Mouse (Mus musculus): ENCODE data around the gene Cdkn2c. TPM values are rescaled to one million over a fixed set of nuclear protein-coding genes. Genes with fewer than 3 reads are reported as not detected.

Gene Cdkn2c
- total and polyA plus RNA-seq, 3 experiments, result 18.6 to 26.8 TPM; not detected in 1

DNA sequence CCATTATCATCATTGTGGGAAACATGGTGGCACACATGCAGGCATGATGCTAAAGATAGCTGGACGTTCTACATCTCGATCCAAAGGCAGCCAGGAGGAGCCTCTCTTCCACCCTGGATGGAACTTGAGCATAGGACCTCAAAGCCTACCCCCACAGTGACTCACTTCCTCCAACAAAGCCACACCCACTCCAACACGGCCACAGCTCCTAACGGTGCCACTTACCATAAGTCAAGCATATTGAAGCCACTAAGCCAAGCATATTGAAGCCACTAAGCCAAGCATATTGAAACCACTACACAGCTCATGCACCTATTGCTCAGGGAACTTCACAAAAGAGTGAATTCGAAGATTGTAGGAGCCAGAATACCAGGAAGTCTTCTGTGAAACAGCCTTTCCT is 17.7 kb downstream of the Cdkn2c start:
- Histone ChIP-seq H3K4me1 (ENCODE audit: control insufficient read depth in 1 of 2, insufficient read depth in 2 of 2, low read length in 2 of 2) (no peaks in the 10 kb centered on the region), H3K27me3 (ENCODE audit: control insufficient read depth in 1 of 2, insufficient read depth in 2 of 2, low read length in 2 of 2) (no peaks in the 10 kb centered on the region), H3K36me3 (ENCODE audit: control insufficient read depth in 1 of 2, insufficient read depth in 2 of 2, low read length in 2 of 2) (no peaks in the 10 kb centered on the region), H3K9me3 (replicated peaks; ENCODE audit: insufficient read depth, low read length) (no peaks in the 10 kb centered on the region), H3K4me3 (ENCODE audit: control insufficient read depth in 1 of 2, insufficient read depth in 1 of 2, low read depth in 2 of 2, low read length in 2 of 2) (no peak overlapping the region), H3K27ac (ENCODE audit: control insufficient read depth, low read depth, low read length) (no peak overlapping the region), H3K79me2 (ENCODE audit: control insufficient read depth, insufficient read depth, low read length, poor library complexity) (no peaks in the 10 kb centered on the region), H3K9ac (ENCODE audit: control insufficient read depth, low read depth, low read length, poor library complexity, severe bottlenecking) (no peak overlapping the region)
- DNase-seq (ENCODE audit: low read depth, low spot score), result peak; percentile 36
- TF ChIP-seq CHD1 (IDR thresholded peaks at IDR 0.05; ENCODE audit: low read depth, low read length) (no peak), TCF12 (IDR thresholded peaks at IDR 0.05; ENCODE audit: low read depth, low read length) (no peak), RCOR1 (IDR thresholded peaks at IDR 0.05; ENCODE audit: low read depth, low read length) (no peak), E2F4 (IDR thresholded peaks at IDR 0.05; ENCODE audit: borderline replicate concordance, low read depth, low read length) (no peak)

DNA sequence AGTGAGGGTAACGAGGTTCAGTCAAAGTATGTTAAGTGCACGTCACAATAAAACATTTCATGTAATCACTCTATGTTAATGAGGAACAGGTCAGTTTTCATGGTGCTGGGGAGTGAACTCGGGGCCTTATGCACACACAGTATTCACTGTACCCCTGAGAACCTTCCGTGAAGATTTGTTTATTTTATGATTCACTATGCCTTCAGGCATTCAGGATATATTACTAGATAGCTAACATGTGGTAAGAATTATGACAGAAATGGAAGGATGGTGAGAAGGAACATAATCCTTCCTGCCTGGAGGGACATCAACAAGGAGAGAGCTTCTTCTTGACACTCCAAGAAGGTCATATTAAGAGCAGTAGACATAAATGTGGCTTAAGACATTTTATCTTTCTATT is 19.7 kb downstream of the Cdkn2c start:
- Histone ChIP-seq H3K79me2 (ENCODE audit: control insufficient read depth, insufficient read depth, low read length, poor library complexity) (no peaks in the 10 kb centered on the region), H3K9ac (ENCODE audit: control insufficient read depth, low read depth, low read length, poor library complexity, severe bottlenecking) (no peak overlapping the region), H3K4me1 (ENCODE audit: control insufficient read depth in 1 of 2, insufficient read depth in 2 of 2, low read length in 2 of 2) (no peaks in the 10 kb centered on the region), H3K27ac (ENCODE audit: control insufficient read depth, low read depth, low read length) (no peak overlapping the region), H3K9me3 (replicated peaks; ENCODE audit: insufficient read depth, low read length) (no peaks in the 10 kb centered on the region), H3K4me3 (ENCODE audit: control insufficient read depth in 1 of 2, insufficient read depth in 1 of 2, low read depth in 2 of 2, low read length in 2 of 2) (no peak overlapping the region), H3K36me3 (ENCODE audit: control insufficient read depth in 1 of 2, insufficient read depth in 2 of 2, low read length in 2 of 2) (no peaks in the 10 kb centered on the region), H3K27me3 (ENCODE audit: control insufficient read depth in 1 of 2, insufficient read depth in 2 of 2, low read length in 2 of 2) (no peaks in the 10 kb centered on the region)
- no peak for DNase-seq (ENCODE audit: low read depth, low spot score)
- no peak for TF ChIP-seq USF2 (IDR thresholded peaks at IDR 0.05; ENCODE audit: borderline replicate concordance in 1 of 2, insufficient read depth in 1 of 2, low read depth in 1 of 2, low read length in 2 of 2)
- no peak for TF ChIP-seq RCOR1 (IDR thresholded peaks at IDR 0.05; ENCODE audit: low read depth, low read length)
- TF ChIP-seq MEF2A (IDR thresholded peaks at IDR 0.05; ENCODE audit: extremely low read depth, insufficient replicate concordance, low read depth, low read length, poor library complexity, severe bottlenecking), result no peak
- TF ChIP-seq MYB (IDR thresholded peaks at IDR 0.05; ENCODE audit: low read depth, low read length), result no peak
- no peak for TF ChIP-seq POLR2AphosphoS5 (IDR thresholded peaks at IDR 0.05; ENCODE audit: borderline replicate concordance, low read depth, low read length)

DNA sequence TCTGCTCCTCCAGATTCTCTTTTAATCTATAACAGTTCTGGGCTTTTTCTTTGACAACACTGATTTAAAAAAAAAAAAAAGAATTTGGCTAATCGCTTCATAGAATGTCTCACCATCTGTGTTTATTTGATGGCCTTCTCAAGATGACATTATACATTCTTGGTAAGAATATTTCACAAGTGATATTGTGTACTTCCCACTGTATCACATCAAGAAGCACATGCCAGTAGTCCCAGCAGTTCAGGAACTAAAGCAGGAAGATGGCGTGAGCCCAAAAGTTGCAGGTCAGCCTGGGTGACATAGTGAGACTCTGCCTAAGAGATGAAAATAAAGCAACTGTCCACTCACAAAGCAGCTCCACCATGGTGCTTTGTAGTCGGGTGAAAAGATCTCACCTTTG is 25.5 kb downstream of the Cdkn2c start:
- Histone ChIP-seq H3K27me3 (ENCODE audit: control insufficient read depth in 1 of 2, insufficient read depth in 2 of 2, low read length in 2 of 2) (no peaks in the 10 kb centered on the region), H3K79me2 (ENCODE audit: control insufficient read depth, insufficient read depth, low read length, poor library complexity) (no peaks in the 10 kb centered on the region), H3K36me3 (ENCODE audit: control insufficient read depth in 1 of 2, insufficient read depth in 2 of 2, low read length in 2 of 2) (no peaks in the 10 kb centered on the region), H3K4me1 (ENCODE audit: control insufficient read depth in 1 of 2, insufficient read depth in 2 of 2, low read length in 2 of 2) (peaks cover 0 to 3% of the 10 kb centered on the region in 2 experiments; a peak in 1 of 4 replicates), H3K4me3 (ENCODE audit: control insufficient read depth in 1 of 2, insufficient read depth in 1 of 2, low read depth in 2 of 2, low read length in 2 of 2) (no peak overlapping the region), H3K9me3 (replicated peaks; ENCODE audit: insufficient read depth, low read length) (no peaks in the 10 kb centered on the region), H3K9ac (ENCODE audit: control insufficient read depth, low read depth, low read length, poor library complexity, severe bottlenecking) (no peak overlapping the region), H3K27ac (ENCODE audit: control insufficient read depth, low read depth, low read length) (no peak overlapping the region)
- TF ChIP-seq ZKSCAN1 (IDR thresholded peaks at IDR 0.05; ENCODE audit: low read depth, low read length) (no peak), USF2 (IDR thresholded peaks at IDR 0.05; ENCODE audit: borderline replicate concordance in 1 of 2, insufficient read depth in 1 of 2, low read depth in 1 of 2, low read length in 2 of 2) (no peak), UBTF (IDR thresholded peaks at IDR 0.05; ENCODE audit: borderline replicate concordance, insufficient read depth, low read depth, low read length) (no peak), GABPA (IDR thresholded peaks at IDR 0.05; ENCODE audit: low read depth, low read length) (no peak), USF1 (IDR thresholded peaks at IDR 0.05; ENCODE audit: low read depth, low read length) (no peak), ZC3H11A (IDR thresholded peaks at IDR 0.05; ENCODE audit: low read depth, low read length) (no peak), TBP (IDR thresholded peaks at IDR 0.05; ENCODE audit: low read depth, low read length) (no peak), BHLHE40 (IDR thresholded peaks at IDR 0.05; ENCODE audit: borderline replicate concordance, low read depth, low read length) (no peak), RCOR1 (IDR thresholded peaks at IDR 0.05; ENCODE audit: low read depth, low read length) (no peak), SMC3 (IDR thresholded peaks at IDR 0.05; ENCODE audit: low read depth, low read length) (no peak), MYC (IDR thresholded peaks at IDR 0.05; ENCODE audit: low read depth, low read length) (no peak)
- DNase-seq (ENCODE audit: low read depth, low spot score), result no peak
